Mouse (Mus musculus) forebrain, postnatal 0 days (tissue): ENCODE data around the gene Aoah. TPM values are rescaled to one million over a fixed set of nuclear protein-coding genes. Genes with fewer than 3 reads are reported as not detected.

Experiments used
- ATAC-seq: fragments of 200-750 bp; cut with Nextera tagmentation; 2 replicates; pipeline ENCODE4 v1.8.0; 2017; ENCODE audit warnings: mild to moderate bottlenecking, moderate library complexity
- DNase-seq: peaks from one replicate; pipeline ENCODE4 v3.0.0-alpha.2; 2015
- H3K27ac ChIP-seq: fragments of 300-500 bp; sonication (generic); 2 replicates; pipeline ENCODE4 v1.5.1; 2014; ENCODE audit warnings: low read depth, mild to moderate bottlenecking, antibody characterized with exemption, low read length, moderate library complexity, mixed read lengths
- H3K27me3 ChIP-seq: fragments of 300-500 bp; sonication (generic); 2 replicates; pipeline ENCODE4 v1.6.1; 2014; ENCODE audit warnings: mild to moderate bottlenecking, low read length, mixed read lengths; ENCODE audit not compliant: insufficient read depth
- H3K36me3 ChIP-seq: fragments of 300-500 bp; sonication (generic); 2 replicates; pipeline ENCODE4 v1.6.1; 2014; ENCODE audit warnings: mild to moderate bottlenecking, moderate library complexity; ENCODE audit not compliant: insufficient read depth
- H3K4me1 ChIP-seq: fragments of 300-500 bp; sonication (generic); 2 replicates; pipeline ENCODE4 v1.6.1; 2014; ENCODE audit warnings: antibody characterized with exemption; ENCODE audit not compliant: insufficient read depth
- H3K4me2 ChIP-seq: fragments of 300-500 bp; sonication (generic); 2 replicates; pipeline ENCODE4 v1.6.1; 2014; ENCODE audit warnings: low read depth, mild to moderate bottlenecking, moderate library complexity
- H3K4me3 ChIP-seq: fragments of 300-500 bp; sonication (generic); 2 replicates; pipeline ENCODE4 v1.5.1; 2014; ENCODE audit warnings: low read depth, low read length, mixed read lengths
- H3K9ac ChIP-seq: fragments of 300-500 bp; sonication (generic); 2 replicates; pipeline ENCODE4 v1.6.1; 2014; ENCODE audit warnings: mild to moderate bottlenecking
- H3K9me3 ChIP-seq: fragments of 300-500 bp; sonication (generic); 2 replicates; pipeline ENCODE4 v1.6.1; 2016; ENCODE audit warnings: low read length
- CTCF ChIP-seq: sonication (generic); IDR thresholded peaks from 2 replicates; pipeline ENCODE4 v1.5.1; 2016; ENCODE audit warnings: antibody characterized with exemption, control low read depth, low read depth
- WGBS: fragments of 180-500 bp; shearing (Covaris S2); extraction: QIAGEN DNeasy Blood & Tissue Kit; methylation state at CpG from one replicate; pipeline ENCODE4 v1.1.7; 2014; 5-methylcytosine and 5-hydroxymethylcytosine counted together
- polyA plus RNA-seq: library from polyadenylated mRNA; unstranded; fragments of >200 nt; fragmentation: Nextera tagmentation; extraction: Ambion mirVana; gene quantifications from 2 replicates; pipeline ENCODE4 v1.2.1, GENCODE M21; 2015
- total RNA-seq: library from RNA; depleted of rRNA; stranded (reverse); fragments of >200 nt; gene quantifications from 2 replicates; pipeline ENCODE4 v1.2.3, GENCODE M21; 2014

Gene Aoah
- total and polyA plus RNA-seq, 2 experiments from 2014 or later: 0.51 to 0.86 TPM

- no peak overlapping the region for H3K4me2 ChIP-seq
- DNase-seq: no peak
- peaks cover 13% of the 10 kb centered on the region; the same call in 1 of the 2 replicates for H3K4me1 ChIP-seq
- H3K9me3 ChIP-seq: no peaks in the 10 kb centered on the region
- no peak overlapping the region for H3K27ac ChIP-seq
- H3K36me3 ChIP-seq: no peaks in the 10 kb centered on the region
- H3K27me3 ChIP-seq: no peaks in the 10 kb centered on the region
- ATAC-seq: no peak
- no peak overlapping the region for H3K9ac ChIP-seq
- 73% methylated on average over 2 of the region's 2 CpGs for WGBS
- no peak for TF ChIP-seq CTCF
- no peak overlapping the region for H3K4me3 ChIP-seq
These were observed 111.3 kb downstream of the Aoah start for GRCm38 (mm10) chr13:20905195-20905594.

DNA sequence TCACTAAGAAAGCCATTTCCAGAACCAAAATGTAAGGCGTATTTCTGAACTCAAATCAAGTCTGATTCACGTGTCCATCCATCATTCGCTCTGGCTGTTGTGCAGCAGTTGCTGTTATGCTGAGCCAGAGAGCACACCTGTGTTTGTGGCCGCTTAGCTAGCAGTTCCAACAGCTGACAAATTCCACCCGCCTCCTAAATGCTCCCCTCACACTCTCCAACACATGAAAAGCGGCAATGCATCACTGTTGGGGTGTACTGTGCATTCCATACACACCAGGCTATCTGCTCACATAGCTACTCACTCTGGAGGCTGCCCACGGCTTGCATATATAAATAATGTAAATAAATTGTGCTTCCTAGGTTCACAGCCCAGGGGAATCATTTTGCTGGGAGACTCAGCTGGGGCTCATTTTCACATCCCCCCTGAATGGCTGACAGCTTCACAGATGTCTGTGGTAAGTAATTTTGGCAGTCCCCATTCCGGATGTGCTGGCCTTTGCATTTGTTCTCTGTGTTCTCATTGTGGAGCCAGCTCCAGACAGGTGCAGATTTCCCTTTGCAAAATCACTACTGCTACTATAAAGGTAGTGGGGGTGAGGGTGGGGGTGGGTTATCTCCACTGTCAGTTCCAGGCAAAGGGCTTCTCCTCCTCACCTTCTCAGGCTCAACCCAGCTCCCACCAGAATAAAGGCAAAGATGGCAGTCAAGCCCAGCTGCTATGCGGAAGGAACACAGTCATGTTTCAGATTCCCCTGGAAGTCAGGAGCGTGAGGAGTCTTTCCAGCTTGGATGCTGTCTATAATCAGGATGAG, 123.0 kb downstream of the Aoah start:
- Histone ChIP-seq H3K4me1 (no peaks in the 10 kb centered on the region), H3K27ac (no peak overlapping the region), H3K9me3 (no peaks in the 10 kb centered on the region), H3K36me3 (no peaks in the 10 kb centered on the region), H3K4me2 (no peak overlapping the region), H3K4me3 (no peak overlapping the region), H3K27me3 (no peaks in the 10 kb centered on the region), H3K9ac (no peak overlapping the region)
- WGBS: 75% methylated on average over 10 of the region's 10 CpGs
- no peak for TF ChIP-seq CTCF
- DNase-seq: no peak
- ATAC-seq: no peak

GRCm38 (mm10) chr13:20920401-20920800, 126.5 kb downstream of the Aoah start:
- Histone ChIP-seq H3K4me3 (no peak overlapping the region), H3K9me3 (no peaks in the 10 kb centered on the region), H3K4me2 (no peak overlapping the region), H3K4me1 (no peaks in the 10 kb centered on the region), H3K36me3 (no peaks in the 10 kb centered on the region), H3K9ac (no peak overlapping the region), H3K27me3 (no peaks in the 10 kb centered on the region), H3K27ac (no peak overlapping the region)
- TF ChIP-seq CTCF: no peak
- 96% methylated on average over 3 of the region's 3 CpGs for WGBS
- DNase-seq (no peak), ATAC-seq (no peak)

- Histone ChIP-seq H3K4me1 (no peaks in the 10 kb centered on the region), H3K27me3 (no peaks in the 10 kb centered on the region), H3K9ac (no peak overlapping the region), H3K36me3 (no peaks in the 10 kb centered on the region), H3K4me2 (no peak overlapping the region), H3K27ac (no peak overlapping the region), H3K4me3 (no peak overlapping the region), H3K9me3 (no peaks in the 10 kb centered on the region)
- no peak for TF ChIP-seq CTCF
- ATAC-seq (no peak), DNase-seq (no peak)
These were observed 142.1 kb downstream of the Aoah start for GRCm38 (mm10) chr13:20936016-20936415.

DNA sequence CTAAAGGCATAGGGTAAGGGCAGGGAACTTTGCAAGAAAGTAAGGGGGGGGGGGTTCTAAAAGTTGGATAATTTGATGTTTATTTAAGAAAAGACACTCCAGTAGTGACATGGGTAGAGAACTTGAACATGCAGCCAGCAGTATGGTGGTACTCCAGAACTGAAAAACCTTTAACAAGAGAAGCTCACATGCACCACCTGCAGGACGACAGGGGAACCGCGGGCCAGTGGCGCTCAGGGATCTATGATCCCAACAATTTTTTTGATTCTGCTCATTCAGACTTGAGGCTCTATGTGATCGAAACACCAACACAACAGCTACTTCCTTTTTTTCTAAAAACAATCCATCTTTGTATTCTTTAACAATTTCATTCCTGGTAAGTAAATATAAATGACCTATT, 143.5 kb downstream of the Aoah start:
- Histone ChIP-seq H3K9ac (no peak overlapping the region), H3K27me3 (no peaks in the 10 kb centered on the region), H3K4me3 (no peak overlapping the region), H3K4me2 (no peak overlapping the region), H3K36me3 (no peaks in the 10 kb centered on the region), H3K9me3 (no peaks in the 10 kb centered on the region), H3K4me1 (no peaks in the 10 kb centered on the region), H3K27ac (no peak overlapping the region)
- TF ChIP-seq CTCF: peak; percentile 65
- DNase-seq (peak; percentile 59), ATAC-seq (peak; percentile 20; the same call in 1 of the 2 replicates)
- 23% methylated on average over 5 of the region's 5 CpGs for WGBS

DNA sequence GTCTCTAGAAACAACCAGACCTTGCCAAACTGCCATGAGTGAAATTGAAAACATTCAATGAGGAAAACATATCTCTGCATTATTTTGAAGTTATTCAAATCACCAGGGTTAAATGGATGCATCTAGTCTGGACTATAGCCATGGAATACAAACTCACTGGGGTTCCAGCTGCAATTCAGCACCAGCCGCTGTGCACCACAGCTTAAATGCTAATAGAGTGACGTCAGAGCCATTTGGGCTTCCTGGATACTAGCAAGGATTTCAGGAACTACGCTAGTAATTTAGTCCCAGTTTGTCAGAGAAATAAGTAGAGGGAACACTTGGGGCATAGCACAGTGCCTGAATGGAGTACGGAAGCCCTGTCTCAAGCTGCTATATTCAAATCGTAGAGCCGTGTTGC, 145.2 kb downstream of the Aoah start:
- no peaks in the 10 kb centered on the region for H3K9me3 ChIP-seq
- H3K36me3 ChIP-seq: no peaks in the 10 kb centered on the region
- DNase-seq (peak; percentile 56), ATAC-seq (peak; percentile 69)
- H3K4me1 ChIP-seq: no peaks in the 10 kb centered on the region
- H3K27ac ChIP-seq: no peak overlapping the region
- H3K4me3 ChIP-seq: no peak overlapping the region
- no peak overlapping the region for H3K9ac ChIP-seq
- no peak for TF ChIP-seq CTCF
- 49% methylated on average over 6 of the region's 6 CpGs for WGBS
- no peak overlapping the region for H3K4me2 ChIP-seq
- no peaks in the 10 kb centered on the region for H3K27me3 ChIP-seq

DNA sequence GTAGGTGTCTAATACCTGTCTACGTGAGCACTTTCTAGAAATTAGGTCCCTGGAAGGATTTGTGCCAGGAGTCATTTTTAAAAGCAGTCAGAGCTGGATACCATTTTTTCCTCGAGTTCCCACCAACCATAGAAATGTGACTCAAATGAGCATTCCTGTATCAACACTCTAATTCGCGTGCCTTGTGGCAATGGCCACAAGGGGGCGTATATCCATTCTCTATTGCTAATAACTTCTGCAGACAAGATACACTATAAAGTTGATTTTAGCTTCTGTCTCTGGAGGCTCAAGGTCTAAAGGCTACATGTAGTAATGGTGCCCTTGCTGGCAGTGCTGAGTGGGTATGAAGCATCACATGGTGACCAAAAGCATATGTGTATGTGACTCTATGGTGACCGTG, 146.5 kb downstream of the Aoah start:
- Histone ChIP-seq H3K27ac (no peak overlapping the region), H3K4me1 (no peaks in the 10 kb centered on the region), H3K4me2 (no peak overlapping the region), H3K36me3 (no peaks in the 10 kb centered on the region), H3K9me3 (no peaks in the 10 kb centered on the region), H3K27me3 (no peaks in the 10 kb centered on the region), H3K9ac (no peak overlapping the region), H3K4me3 (no peak overlapping the region)
- ATAC-seq: no peak
- no peak for DNase-seq
- WGBS: 57% methylated on average over 6 of the region's 6 CpGs
- peak; percentile 56 for TF ChIP-seq CTCF
